Mouse (Mus musculus) layer of hippocampus, adult 2 months (tissue): ENCODE data around the gene Itpr1. TPM values are rescaled to one million over a fixed set of nuclear protein-coding genes. Genes with fewer than 3 reads are reported as not detected.

Experiments
- DNase-seq, 2 experiments: peaks; one replicate each; pipeline ENCODE4 v3.0.0; 2022; ENCODE audit warnings: low spot score in 2 of 2
- H3K27ac ChIP-seq: fragments of 200-600 bp; 2 replicates; pipeline ENCODE4 v1.8.1; 2022
- H3K4me3 ChIP-seq: fragments of 200-600 bp; 2 replicates; pipeline ENCODE4 v1.8.1; 2022; ENCODE audit warnings: mild to moderate bottlenecking
- CTCF ChIP-seq: fragments of 200-600 bp; conservative IDR thresholded peaks from 2 replicates; pipeline ENCODE4 v1.8.1; 2022; ENCODE audit warnings: antibody characterized with exemption, mild to moderate bottlenecking, moderate library complexity
- total RNA-seq, 2 experiments: library from RNA; stranded (reverse); gene quantifications; 2 replicates each; pipeline ENCODE4 v1.2.3; 2021

The Itpr1 gene
- total RNA-seq, 2 experiments from 2014 or later: 317 to 337 TPM

DNA sequence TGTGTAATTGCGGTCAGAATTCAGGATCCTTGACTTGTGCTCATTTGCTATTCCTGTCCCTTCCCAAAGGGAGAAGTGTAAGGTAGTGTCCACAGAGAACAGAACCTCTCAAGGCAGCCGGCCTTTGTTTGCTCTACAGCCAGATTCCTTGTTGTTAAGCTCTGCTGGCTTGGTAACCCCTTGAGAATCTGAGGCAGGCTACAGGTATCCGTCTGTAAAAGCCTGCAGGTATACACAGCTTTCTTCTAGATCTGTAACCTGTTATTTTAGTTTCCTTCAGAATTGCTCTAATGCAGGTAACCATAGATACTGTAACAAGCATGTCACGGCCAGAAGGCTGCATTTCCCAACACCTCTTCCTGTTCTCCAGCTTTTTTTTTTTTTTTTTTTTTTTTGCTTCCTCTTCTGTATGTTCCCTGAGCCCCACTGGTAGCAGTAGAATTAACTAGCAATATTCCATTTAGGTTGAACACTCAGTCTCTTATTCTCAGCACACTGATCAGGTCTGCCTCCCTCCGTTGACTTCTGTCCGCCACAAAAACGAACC lies 158.5 kb downstream of the Itpr1 start:
- Histone ChIP-seq H3K27ac (no peak overlapping the region), H3K4me3 (no peak overlapping the region)
- TF ChIP-seq CTCF: no peak
- DNase-seq: no peak

GRCm38 (mm10) chr6:108374019-108374418 lies 161.1 kb downstream of the Itpr1 start:
- no peak overlapping the region for H3K4me3 ChIP-seq
- no peak overlapping the region for H3K27ac ChIP-seq
- peak; percentile 66 for TF ChIP-seq CTCF
- DNase-seq: peak; percentile 13 to 25

- DNase-seq: no peak
- no peak overlapping the region for H3K27ac ChIP-seq
- H3K4me3 ChIP-seq: no peak overlapping the region
- no peak for TF ChIP-seq CTCF
These were observed 166.1 kb downstream of the Itpr1 start for GRCm38 (mm10) chr6:108379041-108379440.

GRCm38 (mm10) chr6:108380209-108380608 lies 167.3 kb downstream of the Itpr1 start:
- no peak for DNase-seq
- H3K4me3 ChIP-seq: no peak overlapping the region
- no peak for TF ChIP-seq CTCF

DNA sequence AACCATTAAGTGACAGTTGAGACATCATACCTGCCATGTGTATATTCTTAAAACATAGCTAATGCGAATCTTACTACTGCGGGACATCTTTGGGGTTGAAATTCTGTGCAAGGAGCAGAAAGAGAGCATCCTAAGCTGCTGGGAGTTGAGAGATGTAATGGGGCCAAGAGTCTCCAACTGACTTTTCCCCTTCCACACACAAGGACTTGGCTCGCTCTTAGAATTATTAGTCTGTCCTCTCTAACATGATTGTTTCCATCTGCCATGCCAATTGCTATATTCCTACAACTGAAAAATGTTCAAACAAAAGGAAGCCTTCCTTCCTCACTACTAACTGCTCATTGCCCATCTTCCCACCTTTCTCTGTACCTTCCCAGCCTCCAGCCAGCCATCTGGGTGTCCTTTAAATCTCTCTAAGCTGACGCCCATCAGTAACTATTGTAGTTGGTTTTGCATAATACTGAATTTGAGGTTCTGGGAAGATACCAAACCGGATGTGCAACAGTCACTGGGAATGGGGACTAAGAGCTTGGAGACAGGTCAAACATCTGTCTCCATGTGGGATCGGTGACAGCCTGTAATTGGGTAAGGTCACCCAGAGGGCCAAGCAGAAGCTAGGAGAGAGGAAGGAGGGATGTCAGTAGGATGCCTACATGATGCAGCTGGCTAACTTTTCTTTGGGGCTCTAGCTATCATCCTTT lies 177.9 kb downstream of the Itpr1 start:
- Histone ChIP-seq H3K4me3 (no peak overlapping the region), H3K27ac (no peak overlapping the region)
- DNase-seq: no peak
- TF ChIP-seq CTCF: no peak

More at GRCm38 (mm10) chr6:108380209-108380608, 167.3 kb downstream of the Itpr1 start:
- H3K27ac ChIP-seq: no peak overlapping the region

DNA sequence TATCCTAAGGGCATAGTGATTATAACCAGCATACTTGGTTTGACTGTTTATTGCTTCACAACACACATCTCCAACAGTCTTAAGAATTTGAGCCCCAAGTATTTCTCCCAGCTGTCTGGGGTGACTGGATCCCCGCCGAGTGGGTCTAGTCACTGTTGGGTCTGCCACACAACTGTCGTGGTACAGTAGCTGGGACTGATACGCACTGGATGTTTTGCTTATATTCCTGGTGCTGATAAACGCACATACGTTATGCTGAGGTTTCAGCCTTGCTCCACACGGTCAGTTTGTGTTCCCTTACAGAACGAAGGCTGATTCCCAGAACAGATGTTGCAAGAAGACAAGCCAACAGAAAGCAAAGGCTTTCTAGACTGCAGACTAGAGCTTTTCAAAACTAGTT lies 180.2 kb downstream of the Itpr1 start:
- no peak overlapping the region for H3K27ac ChIP-seq
- no peak overlapping the region for H3K4me3 ChIP-seq
- no peak for DNase-seq
- TF ChIP-seq CTCF: no peak

- DNase-seq: no peak
- H3K4me3 ChIP-seq: no peak overlapping the region
- no peak for TF ChIP-seq CTCF
- H3K27ac ChIP-seq: no peak overlapping the region
These were observed 185.1 kb downstream of the Itpr1 start for GRCm38 (mm10) chr6:108397956-108398355.

DNA sequence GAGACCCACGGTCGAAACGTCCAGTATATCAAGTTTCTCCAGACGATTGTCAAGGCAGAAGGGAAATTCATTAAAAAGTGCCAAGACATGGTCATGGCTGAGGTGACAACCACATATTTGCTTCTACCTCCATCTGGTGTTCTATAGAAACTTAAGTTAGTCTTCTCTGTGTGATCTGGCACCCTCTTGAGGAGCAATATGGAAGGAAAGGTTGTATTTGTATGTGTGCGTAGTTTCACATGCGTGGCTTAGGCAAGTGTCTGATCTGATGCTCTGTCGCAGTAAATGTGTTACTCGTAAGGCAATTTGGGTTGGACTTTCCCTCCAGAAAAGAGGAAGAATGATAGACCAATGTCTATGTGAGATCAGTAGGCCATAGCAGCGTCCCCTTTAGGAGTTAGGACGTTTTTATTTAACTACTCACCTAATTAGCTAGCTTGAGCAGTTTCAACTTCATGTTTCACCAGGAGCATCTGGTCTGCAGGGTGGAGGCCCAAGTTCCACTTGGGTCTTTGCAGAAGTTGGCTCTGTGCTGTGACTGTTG lies 188.6 kb downstream of the Itpr1 start:
- no peak overlapping the region for H3K4me3 ChIP-seq
- DNase-seq: no peak
- peak; percentile 66 for TF ChIP-seq CTCF
- H3K27ac ChIP-seq: no peak overlapping the region

DNA sequence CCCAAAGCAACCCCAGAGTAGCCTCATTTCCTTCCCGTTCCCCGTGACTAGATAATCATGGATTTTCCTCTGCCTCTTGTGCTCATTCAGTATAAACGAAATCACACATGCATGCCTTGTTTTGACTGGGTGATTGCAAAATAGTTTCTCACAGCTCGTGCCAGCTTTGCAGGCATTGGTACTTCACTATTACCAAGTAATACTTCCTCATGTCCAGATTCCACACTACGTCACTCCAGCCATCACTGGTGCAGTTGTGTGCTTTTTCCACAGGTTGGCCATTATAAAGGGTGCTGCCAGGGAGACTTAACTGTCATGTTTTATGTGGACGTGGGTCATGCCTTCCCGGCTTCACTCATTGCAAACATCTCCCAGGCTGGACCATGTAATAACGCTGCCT lies 191.8 kb downstream of the Itpr1 start:
- Histone ChIP-seq H3K4me3 (no peak overlapping the region), H3K27ac (no peak overlapping the region)
- TF ChIP-seq CTCF: no peak

DNA sequence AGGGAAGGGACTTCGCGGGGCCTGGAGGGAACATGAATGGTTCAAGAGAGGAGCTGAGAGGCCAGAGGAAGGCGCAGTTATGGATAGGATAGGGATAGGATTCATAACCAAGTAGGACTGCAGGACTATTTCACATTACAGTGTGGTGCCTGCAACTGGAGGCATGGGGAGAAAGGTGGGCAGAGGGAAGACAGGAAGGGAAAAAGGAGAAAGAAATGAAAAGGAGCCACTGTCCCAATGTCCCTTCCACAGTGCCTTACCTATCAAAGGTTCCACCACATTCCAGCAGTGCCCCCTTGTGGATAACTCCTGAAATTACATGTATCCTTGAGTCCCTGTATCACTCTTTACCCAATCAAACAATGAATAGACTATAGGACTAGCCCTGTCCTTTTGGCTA lies 195.2 kb downstream of the Itpr1 start:
- Histone ChIP-seq H3K27ac (no peak overlapping the region), H3K4me3 (no peak overlapping the region)
- TF ChIP-seq CTCF: peak; percentile 93
- DNase-seq: peak; percentile 41 to 73

More for the DNA sequence above, 191.8 kb downstream of the Itpr1 start:
- DNase-seq: no peak

DNA sequence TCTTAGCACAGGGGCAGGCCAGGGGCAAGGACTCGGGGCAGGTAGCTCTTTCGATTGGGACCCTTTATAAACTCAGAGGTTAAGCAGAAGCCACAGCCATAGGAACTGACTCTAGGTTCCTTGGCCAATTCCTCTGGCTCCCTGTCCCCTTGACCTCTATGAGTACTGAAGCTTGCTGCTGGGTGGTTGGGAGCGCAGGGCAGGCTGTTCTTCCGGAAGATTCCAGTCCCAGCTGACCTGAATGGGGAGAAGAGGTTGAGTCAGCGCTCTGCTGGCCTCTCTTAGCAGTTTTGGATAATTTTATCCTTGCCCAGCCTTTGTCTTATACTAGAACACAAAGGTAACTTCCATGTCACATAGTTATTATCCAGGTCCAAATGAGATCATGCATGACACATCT lies 195.8 kb downstream of the Itpr1 start:
- DNase-seq: no peak
- no peak overlapping the region for H3K4me3 ChIP-seq
- TF ChIP-seq CTCF: no peak
- no peak overlapping the region for H3K27ac ChIP-seq

GRCm38 (mm10) chr6:108410771-108411170 lies 197.9 kb downstream of the Itpr1 start:
- DNase-seq: no peak

DNA sequence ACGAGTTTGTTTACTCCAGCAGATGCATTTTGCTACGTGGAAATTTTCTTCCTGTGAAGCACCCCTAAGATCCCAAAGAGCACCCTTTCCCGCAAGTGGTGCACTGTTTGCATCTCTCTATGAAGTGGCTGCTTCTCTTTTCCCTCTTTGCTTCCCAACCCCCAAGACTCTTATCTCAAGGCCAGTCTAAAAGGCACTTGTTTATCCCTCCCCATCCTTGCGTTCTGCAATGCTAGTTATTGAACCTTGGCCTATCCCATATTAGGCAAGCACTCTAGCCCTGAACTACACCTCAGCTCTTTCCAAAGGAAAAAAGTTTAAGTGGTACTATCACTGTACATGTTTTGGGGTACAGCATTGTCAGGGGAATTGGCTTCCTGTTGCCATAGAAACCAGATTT lies 198.3 kb downstream of the Itpr1 start:
- Histone ChIP-seq H3K4me3 (no peak overlapping the region), H3K27ac (no peak overlapping the region; the same call in 1 of the 2 replicates)
- TF ChIP-seq CTCF: no peak
- no peak for DNase-seq

More at GRCm38 (mm10) chr6:108410771-108411170, 197.9 kb downstream of the Itpr1 start:
- TF ChIP-seq CTCF: no peak
- Histone ChIP-seq H3K4me3 (no peak overlapping the region), H3K27ac (no peak overlapping the region; the same call in 1 of the 2 replicates)

GRCm38 (mm10) chr6:108413006-108413405 lies 200.1 kb downstream of the Itpr1 start:
- DNase-seq: no peak
- H3K27ac ChIP-seq: no peak overlapping the region
- TF ChIP-seq CTCF: no peak
- no peak overlapping the region for H3K4me3 ChIP-seq
